In genomic region chr8:12430900-12431737, GRCm38 (mm10) we compare ENCODE assay signal across 8 mouse cellular contexts. TPM values are rescaled to one million over a fixed set of nuclear protein-coding genes. Genes with fewer than 3 reads are reported as not detected.
DNase-seq lines count a peak whose midpoint lies in the region; ATAC-seq lines count a peak whose summit lies in the region.

No protein-coding gene starts in this region.

- ATAC-seq in midbrain, embryonic 14.5 days (ENCODE audit: low FRiP score, low TSS enrichment), result peak; percentile 52

- peak overlapping the region; percentile 68 for H3K4me2 ChIP-seq in midbrain, embryonic 14.5 days (ENCODE audit: low read length)

- peaks cover 20% of the 10 kb centered on the region for H3K4me1 ChIP-seq in heart, embryonic 10.5 days
- peaks cover 84% of the 10 kb centered on the region for H3K4me1 ChIP-seq in hindbrain, embryonic 10.5 days (replicated peaks)
- H3K4me1 ChIP-seq in midbrain, embryonic 14.5 days (ENCODE audit: control insufficient read depth, insufficient read depth, low read length), result peaks cover 50% of the 10 kb centered on the region

- H3K4me3 ChIP-seq in heart, embryonic 10.5 days, result peak overlapping the region; percentile 37
- peak overlapping the region; percentile 58 for H3K4me3 ChIP-seq in hindbrain, embryonic 10.5 days
- H3K4me3 ChIP-seq in midbrain, embryonic 14.5 days (replicated peaks; ENCODE audit: low read depth, low read length), result peak overlapping the region; percentile 32

- no peaks in the 10 kb centered on the region for H3K36me3 ChIP-seq in heart, embryonic 10.5 days
- no peaks in the 10 kb centered on the region for H3K36me3 ChIP-seq in hindbrain, embryonic 10.5 days
- H3K36me3 ChIP-seq in midbrain, embryonic 14.5 days (ENCODE audit: control insufficient read depth, insufficient read depth, low read length), result no peaks in the 10 kb centered on the region

- intact Hi-C loops in heart, postnatal 10 days (cut with DNase I), result no loop called here

- no peak for DNase-seq in heart, embryonic 10.5 days (ENCODE audit: low spot score)
- DNase-seq in heart, postnatal 10 days, result no peak
- DNase-seq in ZHBTc4 (ENCODE audit: low read depth, low spot score), result peak; percentile 27
- peak; percentile 56 for DNase-seq in hindbrain, embryonic 10.5 days (ENCODE audit: low spot score)
- DNase-seq in midbrain, embryonic 14.5 days, result peak; percentile 54
- DNase-seq in thymus, postnatal 36 days, result no peak
- no peak for DNase-seq in layer of hippocampus, adult 8-10 months (ENCODE audit: low spot score in 2 of 2)
- no peak for DNase-seq in spleen, adult 12 weeks (ENCODE audit: low spot score)

- no peak overlapping the region for H3K27ac ChIP-seq in heart, embryonic 10.5 days
- H3K27ac ChIP-seq in hindbrain, embryonic 10.5 days, result peak overlapping the region; percentile 96
- peak overlapping the region; percentile 77 for H3K27ac ChIP-seq in midbrain, embryonic 14.5 days (replicated peaks; ENCODE audit: low read depth, low read length)

- no peaks in the 10 kb centered on the region for H3K9me3 ChIP-seq in heart, embryonic 10.5 days
- no peaks in the 10 kb centered on the region for H3K9me3 ChIP-seq in hindbrain, embryonic 10.5 days
- H3K9me3 ChIP-seq in midbrain, embryonic 14.5 days (ENCODE audit: control insufficient read depth, low read length), result no peaks in the 10 kb centered on the region

- 2% methylated on average over 51 of the region's 51 CpGs for WGBS in heart, embryonic 10.5 days
- 1% methylated on average over 51 of the region's 51 CpGs for WGBS in hindbrain, embryonic 10.5 days
- under 1% methylated on average over 49 of the region's 51 CpGs for WGBS in midbrain, embryonic 14.5 days

- peak overlapping the region; percentile 49 for H3K9ac ChIP-seq in midbrain, embryonic 14.5 days (replicated peaks; ENCODE audit: low read length)

- H3K27me3 ChIP-seq in heart, embryonic 10.5 days (ENCODE audit: insufficient read depth, poor library complexity, severe bottlenecking), result peaks cover 94% of the 10 kb centered on the region
- peaks cover 94% of the 10 kb centered on the region for H3K27me3 ChIP-seq in hindbrain, embryonic 10.5 days (ENCODE audit: insufficient read depth, poor library complexity, severe bottlenecking)
- H3K27me3 ChIP-seq in midbrain, embryonic 14.5 days (ENCODE audit: control insufficient read depth, insufficient read depth, low read length), result peaks cover 53% of the 10 kb centered on the region

RNA-seq across cellular contexts. Expression of gene Sox1, which starts 36.0 kb away (rescaled TPM):
- not detected in 2 replicates for polyA plus RNA-seq in heart, embryonic 10.5 days (2016; fragmentation: Nextera tagmentation; extraction: Ambion mirVana)
- not detected for total RNA-seq in heart, postnatal 10 days (2021)
- polyA plus RNA-seq in hindbrain, embryonic 10.5 days (2016; fragmentation: Nextera tagmentation; extraction: Ambion mirVana), result 2.5 and 2.6 TPM in 2 replicates
- 3.4 and 3.8 TPM in 2 replicates for polyA plus RNA-seq in midbrain, embryonic 14.5 days (2014; fragmentation: Nextera tagmentation; extraction: Ambion mirVana)
- 10 to 100 TPM in 2 of 4 experiments, 1 to 10 TPM in 2; 9.3 to 10.7 (median 10.1) TPM for total RNA-seq in layer of hippocampus, adult 8-10 months (2022)

Comparison
In these comparisons a context has a peak if more than half of its experiments do, and no peak if none do; other contexts are left out.
1. DNase-seq: peak in ZHBTc4 (single experiment), hindbrain, embryonic 10.5 days (single experiment) and midbrain, embryonic 14.5 days (single experiment); none in heart, embryonic 10.5 days (single experiment), heart, postnatal 10 days (0 of 2), thymus, postnatal 36 days (0 of 2), layer of hippocampus, adult 8-10 months (0 of 2) and spleen, adult 12 weeks (single experiment).
2. Peak in every context shown above with its lines, with median percentiles within 50 percentile points of each other: H3K4me3 ChIP-seq.